Mouse (Mus musculus): Measurements from ENCODE around the gene Atn1.

Gene Atn1

GRCm38 (mm10) chr6:124767920-124768703, 11.8 kb upstream of the Atn1 start:
- peak; percentile 84 for DNase-seq (ENCODE audit: low read depth, low spot score)

GRCm38 (mm10) chr6:124767536-124767919, 11.2 kb upstream of the Atn1 start:
- no peak for DNase-seq (ENCODE audit: low read depth, low spot score)

DNA sequence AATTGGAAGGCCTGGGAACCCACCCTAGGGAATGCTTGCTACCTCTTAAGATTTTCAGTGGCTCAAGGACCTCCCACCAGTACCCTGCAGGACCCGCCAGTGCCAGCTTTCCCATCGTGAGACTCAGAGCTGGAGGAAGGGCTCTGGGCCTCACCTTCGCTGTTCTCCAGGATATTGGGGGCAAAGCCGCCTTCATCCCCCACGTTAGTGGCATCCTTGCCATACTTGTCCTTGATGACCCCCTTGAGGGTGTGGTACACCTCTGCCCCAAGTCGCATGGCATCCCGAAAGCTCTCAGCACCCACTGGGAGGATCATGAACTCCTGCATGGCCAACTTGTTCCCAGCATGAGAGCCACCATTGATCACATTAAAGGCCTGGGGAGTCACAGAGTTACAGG, 9.6 kb upstream of the Atn1 start:
- DNase-seq (ENCODE audit: low read depth, low spot score) = no peak

DNA sequence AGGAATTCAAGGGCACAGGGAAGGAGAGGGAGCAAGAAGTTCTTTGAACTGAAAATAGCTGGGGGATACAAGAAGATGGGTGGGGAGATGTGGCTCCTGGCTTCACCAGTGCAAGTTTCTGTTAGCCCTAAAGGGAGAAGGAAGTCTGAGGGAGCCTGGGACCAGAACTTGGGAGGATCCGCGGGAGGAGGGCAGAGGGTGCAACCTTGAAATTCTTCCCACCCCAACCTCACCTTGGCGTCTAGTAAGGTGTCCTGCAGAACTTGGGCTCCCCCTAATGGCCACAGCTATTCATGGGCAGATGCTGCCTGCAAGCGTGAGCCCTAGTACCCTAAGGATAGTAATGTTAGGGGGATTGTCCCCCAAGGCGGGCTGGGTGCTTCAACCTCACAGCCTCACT, 2.9 kb upstream of the Atn1 start:
- peak; percentile 94 for DNase-seq (ENCODE audit: low read depth, low spot score)

DNA sequence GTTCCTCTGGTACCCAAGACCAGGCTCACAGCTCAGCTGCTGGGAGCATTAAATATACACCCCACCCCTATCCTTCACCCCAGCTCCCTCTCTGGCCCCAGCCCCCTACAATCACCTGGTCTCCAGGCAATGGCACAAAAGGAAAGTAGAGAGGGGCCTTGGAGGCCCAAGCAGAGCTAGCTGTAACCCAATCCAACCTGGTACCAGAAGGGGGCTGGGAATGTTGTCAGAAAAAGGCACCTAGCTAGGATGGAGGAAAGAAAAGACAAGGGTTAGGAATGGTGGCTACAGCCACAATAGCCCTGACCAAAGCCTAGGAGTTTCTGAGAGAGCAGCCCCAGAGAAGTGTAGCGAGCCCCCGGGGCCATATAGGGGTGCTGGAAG, 2.5 kb upstream of the Atn1 start:
- DNase-seq (ENCODE audit: low read depth, low spot score) = no peak

DNA sequence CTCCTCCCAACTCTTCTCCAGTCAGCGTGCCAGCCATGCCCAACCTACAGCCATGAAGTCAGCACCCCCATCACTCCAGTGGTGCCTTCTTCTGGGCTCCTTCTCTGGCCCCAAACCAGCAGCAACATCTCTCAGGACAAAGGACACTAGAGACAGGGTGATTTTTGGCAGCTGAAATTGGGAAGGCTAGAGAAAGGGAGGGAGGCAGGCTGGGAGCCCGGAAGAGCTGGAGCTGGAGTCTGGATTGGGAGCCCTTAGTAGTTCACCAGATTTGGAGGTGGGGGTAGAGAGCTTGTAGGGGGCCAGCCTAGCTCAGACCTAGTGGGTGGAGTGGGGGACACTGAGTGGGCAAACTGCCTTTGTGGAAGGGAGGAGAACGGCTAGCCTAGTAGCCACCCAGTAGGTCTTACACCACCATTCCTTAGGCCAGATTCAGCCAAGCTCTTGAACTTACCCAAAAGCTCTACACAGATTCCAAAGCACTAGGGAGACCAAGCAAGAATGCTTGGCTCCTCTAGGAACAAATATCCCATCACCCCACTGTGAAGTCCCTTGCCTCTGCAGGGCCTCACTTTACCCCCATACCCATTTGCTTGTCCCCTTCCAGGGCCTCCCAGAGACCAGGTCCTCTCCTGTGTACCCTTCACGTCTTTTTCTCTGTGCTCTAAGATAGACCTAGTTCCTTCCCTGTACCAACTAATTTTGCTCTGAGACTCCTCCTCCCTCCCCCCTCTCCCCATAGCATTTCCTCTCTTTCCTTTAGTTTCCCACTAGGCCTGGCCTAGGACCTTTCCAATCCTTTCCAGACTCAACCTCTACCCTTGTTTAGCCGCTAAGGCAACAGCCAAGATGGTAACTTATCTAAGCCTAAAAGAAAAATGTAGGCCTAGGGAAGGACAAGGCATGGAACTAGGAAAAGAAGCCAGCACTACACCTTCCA, 1.9 kb upstream of the Atn1 start:
- DNase-seq (ENCODE audit: low read depth, low spot score) = no peak

GRCm38 (mm10) chr6:124757351-124757880, 1.1 kb upstream of the Atn1 start:
- no peak for DNase-seq (ENCODE audit: low read depth, low spot score)

DNA sequence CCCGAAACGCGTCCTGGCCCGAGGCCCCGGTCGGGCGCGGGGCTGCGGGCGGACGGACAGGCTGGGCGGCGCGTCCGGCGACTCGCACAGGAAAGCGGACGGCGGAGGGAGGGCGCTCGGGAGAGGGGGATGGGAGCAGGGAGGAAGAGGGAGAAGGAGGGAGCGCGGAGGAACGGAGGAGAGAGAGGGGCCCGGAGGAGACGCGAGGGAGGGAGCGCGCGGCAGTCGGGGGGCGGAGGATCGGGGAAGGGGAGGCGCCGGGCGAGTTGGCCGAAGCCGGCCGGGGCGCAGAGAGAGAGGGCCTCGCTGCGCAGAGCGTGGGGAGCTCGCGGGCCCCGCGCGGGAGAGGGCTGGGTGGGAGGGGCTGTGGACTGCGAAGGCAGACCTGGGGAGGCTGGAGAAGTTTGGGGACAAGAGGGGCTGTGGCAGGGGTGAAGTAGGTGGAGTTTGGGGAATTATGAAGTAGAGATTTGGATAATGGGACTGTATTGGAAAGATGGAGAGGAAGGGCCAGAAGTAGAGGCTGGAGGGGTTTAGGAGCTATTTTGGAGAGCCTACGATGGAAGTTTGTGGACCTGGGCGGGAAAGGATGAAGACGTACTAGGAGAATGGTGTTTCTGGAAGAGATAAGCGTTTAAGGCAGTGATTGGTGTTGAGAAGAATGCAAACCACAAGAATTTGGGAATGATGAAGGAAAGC, 477 bp upstream of the Atn1 start:
- peak; percentile 78 for DNase-seq (ENCODE audit: low read depth, low spot score)

DNA sequence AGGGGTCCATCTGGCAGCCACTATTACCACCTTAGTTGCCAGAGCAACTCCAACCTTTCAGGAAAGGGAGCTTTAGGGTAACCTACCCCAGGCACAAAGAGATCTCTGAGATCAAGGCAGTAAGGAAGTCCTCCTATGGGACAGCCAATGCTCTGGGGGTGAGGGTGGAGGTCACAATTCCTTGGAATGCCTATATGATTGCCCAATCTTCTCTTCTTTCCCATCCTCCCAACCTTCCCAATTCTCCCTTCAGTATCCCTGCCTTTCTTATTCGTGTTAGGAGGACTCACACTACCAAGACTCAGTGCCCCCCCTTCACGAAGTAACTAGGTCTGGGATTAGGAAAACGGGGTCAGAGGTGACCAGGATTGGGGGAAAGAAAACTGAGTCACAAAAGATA, 1.0 kb downstream of the Atn1 start:
- no peak for DNase-seq (ENCODE audit: low read depth, low spot score)

DNA sequence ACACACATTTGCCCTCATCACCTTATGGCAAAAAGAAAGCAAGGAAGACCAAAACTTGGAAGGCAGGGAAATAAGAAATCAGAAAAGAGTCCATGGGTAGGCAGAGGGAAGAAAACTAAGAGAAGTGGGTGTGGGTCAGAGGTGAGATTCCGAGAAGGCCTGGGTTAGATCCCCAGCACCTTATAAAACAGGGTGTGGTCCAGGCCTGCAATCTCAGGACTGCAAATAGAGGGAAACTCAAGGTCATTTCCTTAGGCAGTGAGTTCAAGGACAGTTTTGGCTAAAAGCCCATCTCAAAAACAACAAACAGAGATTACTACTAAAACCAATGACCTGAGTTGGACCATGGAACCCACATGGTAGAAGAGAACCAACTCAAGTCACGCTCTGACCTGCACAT, 2.5 kb downstream of the Atn1 start:
- DNase-seq (ENCODE audit: low read depth, low spot score) = peak; percentile 67

DNA sequence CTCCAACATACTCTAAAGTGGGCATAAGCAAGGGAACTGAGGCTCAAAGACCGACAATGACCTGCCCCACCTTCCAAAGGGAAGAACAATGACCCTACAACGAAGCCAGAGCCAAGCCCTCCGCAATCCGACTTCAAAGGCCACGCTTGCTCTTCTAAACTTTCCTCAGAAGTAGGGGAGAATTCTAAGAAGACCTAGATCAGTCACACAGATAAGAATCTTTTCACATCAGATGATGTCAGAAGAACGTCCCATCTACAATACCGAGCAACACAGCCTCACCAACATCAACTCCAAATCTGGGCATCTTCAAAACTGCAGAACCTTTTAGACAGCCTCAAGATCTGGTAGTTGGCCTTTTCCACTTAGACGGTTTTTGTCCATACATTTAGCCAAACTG, 5.9 kb downstream of the Atn1 start:
- DNase-seq (ENCODE audit: low read depth, low spot score) = no peak

- DNase-seq (ENCODE audit: low read depth, low spot score) = no peak
Measured at GRCm38 (mm10) chr6:124746654-124747632, 9.4 kb downstream of the Atn1 start.

GRCm38 (mm10) chr6:124746296-124746605, 10.1 kb downstream of the Atn1 start:
- DNase-seq (ENCODE audit: low read depth, low spot score) = no peak

DNA sequence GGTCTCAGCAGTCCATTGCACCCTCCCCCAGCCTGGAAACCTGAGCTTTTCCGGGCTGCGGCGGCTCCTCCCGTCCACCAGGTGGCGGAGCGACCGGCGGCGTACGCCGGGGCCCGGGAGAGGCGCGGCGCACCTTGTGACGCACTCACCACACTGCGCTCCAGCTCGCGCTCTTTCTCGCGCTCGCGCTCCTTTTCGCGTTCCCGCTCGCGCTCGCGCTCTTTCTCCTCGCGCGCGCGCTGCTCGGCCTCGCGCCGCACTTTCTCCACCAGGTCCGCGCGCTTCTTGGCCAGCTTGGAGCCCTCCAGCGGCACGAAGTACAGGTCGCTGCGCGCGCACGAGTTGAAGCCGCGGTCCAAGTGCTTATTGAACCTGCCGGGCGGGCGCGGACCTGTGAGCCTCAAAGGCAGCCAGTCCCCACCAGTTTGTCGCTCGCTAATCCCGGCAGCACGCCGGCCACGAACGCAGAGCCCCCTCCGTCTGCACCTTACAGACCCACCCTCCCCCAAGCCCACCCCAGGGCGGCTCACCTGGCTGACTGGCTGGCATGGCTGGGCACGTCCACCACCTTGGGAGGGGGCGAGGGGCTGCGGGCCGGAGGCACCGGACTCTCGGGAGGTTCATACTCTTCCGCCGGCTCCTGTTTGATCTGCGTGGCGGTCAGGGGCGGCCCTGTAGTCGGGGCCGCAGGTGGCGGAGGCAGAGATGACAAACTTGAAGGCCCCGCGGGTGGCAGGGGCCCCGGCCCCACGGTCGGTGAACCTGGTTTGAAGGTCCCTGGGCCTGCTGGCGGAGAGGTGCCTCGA, 10.6 kb downstream of the Atn1 start:
- DNase-seq (ENCODE audit: low read depth, low spot score) = peak; percentile 97

DNA sequence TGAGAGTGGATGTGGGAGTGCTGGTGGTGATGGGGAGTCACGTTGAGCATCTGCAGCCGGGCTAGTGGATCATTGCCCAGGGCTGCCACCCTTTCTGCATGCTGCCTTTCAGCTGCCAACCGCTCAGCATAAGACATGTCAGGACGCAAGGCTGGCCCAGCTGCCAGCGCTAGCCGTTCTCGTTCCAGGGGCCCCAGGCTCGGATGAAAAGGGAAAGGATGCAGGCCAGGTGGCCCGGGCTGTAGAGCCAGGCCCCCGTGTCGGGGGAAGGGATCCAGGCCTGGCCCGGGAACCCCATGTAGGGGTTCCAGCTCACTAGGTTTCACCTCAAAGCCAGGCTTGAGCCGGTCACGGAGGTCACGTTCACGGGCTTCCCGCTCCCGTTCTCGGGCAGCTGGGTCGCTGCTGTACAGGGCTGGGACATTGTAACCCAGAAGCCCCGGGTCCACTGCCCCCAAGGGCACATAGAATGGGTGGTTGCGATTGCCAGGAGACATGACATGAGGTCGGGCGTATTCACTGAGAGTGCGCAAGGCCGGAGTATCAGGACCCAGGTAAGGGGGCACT, 11.5 kb downstream of the Atn1 start:
- no peak for DNase-seq (ENCODE audit: low read depth, low spot score)

DNA sequence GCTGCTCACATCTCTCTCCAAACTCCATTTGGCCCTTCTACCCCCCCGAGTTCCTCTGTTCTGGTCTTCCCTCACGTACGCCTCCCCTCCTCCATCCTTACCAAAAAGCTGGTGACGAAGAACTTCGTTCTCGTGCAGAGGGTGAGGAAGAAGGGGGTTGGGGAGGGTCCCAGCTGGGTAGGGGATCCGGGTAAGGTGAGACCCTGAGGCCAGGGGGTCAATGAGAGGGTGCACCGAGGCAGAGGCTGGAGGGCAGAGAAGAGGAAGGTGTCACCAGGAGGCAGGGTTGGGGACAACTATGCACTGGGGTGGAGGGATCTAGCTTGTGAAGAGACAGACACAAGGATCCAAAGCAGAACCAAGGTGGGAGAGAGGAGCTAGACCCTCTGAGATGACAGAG, 12.7 kb downstream of the Atn1 start:
- no peak for DNase-seq (ENCODE audit: low read depth, low spot score)

- DNase-seq (ENCODE audit: low read depth, low spot score) = no peak
Measured at GRCm38 (mm10) chr6:124742839-124743514, 13.3 kb downstream of the Atn1 start.

GRCm38 (mm10) chr6:124741842-124742241, 14.5 kb downstream of the Atn1 start:
- no peak for DNase-seq (ENCODE audit: low read depth, low spot score)

Data from R1 (cell line).